24 mouse cellular contexts compared by ENCODE assay signal in genomic region chr11:78841987-78842386, GRCm38 (mm10).
"Had no signal": no experiment of that assay in that cellular context is flagged by ENCODE, and none has a peak within 500 bp of the region (broad histone marks: within the 10 kb centered on the region; RNA-seq: fewer than 3 reads in every experiment).

No protein-coding gene starts in this region.

- H3K9me3 ChIP-seq: embryonic facial prominence, embryonic 10.5 days; embryonic facial prominence, embryonic 12.5 days; embryonic facial prominence, embryonic 13.5 days; embryonic facial prominence, embryonic 15.5 days; forebrain, embryonic 10.5 days; forebrain, embryonic 12.5 days; forebrain, embryonic 15.5 days had no signal

- H3K27me3 ChIP-seq: embryonic facial prominence, embryonic 12.5 days; embryonic facial prominence, embryonic 13.5 days; embryonic facial prominence, embryonic 15.5 days; forebrain, embryonic 12.5 days; forebrain, embryonic 13.5 days; forebrain, embryonic 15.5 days had no signal

- H3K4me3 ChIP-seq: embryonic facial prominence, embryonic 10.5 days; embryonic facial prominence, embryonic 12.5 days; embryonic facial prominence, embryonic 13.5 days; embryonic facial prominence, embryonic 15.5 days; erythroblast, embryonic 14.5 days; forebrain, embryonic 10.5 days; forebrain, embryonic 12.5 days; forebrain, embryonic 13.5 days; forebrain, embryonic 15.5 days; gastrocnemius, adult 2 months; heart, adult 2 months had no signal

- ATAC-seq: forebrain, embryonic 13.5 days; forebrain, embryonic 14.5 days; forebrain, embryonic 15.5 days; forebrain, embryonic 16.5 days; forebrain, postnatal 0 days had no signal

- H3K4me2 ChIP-seq: embryonic facial prominence, embryonic 12.5 days; embryonic facial prominence, embryonic 13.5 days; embryonic facial prominence, embryonic 15.5 days; forebrain, embryonic 12.5 days; forebrain, embryonic 13.5 days; forebrain, embryonic 15.5 days had no signal

- H3K27ac ChIP-seq: embryonic facial prominence, embryonic 10.5 days; embryonic facial prominence, embryonic 12.5 days; embryonic facial prominence, embryonic 13.5 days; embryonic facial prominence, embryonic 15.5 days; forebrain, embryonic 10.5 days; forebrain, embryonic 12.5 days; forebrain, embryonic 13.5 days; forebrain, embryonic 15.5 days; gastrocnemius, adult 2 months; heart, adult 2 months had no signal

- H3K9ac ChIP-seq: embryonic facial prominence, embryonic 12.5 days; embryonic facial prominence, embryonic 13.5 days; embryonic facial prominence, embryonic 15.5 days; forebrain, embryonic 12.5 days; forebrain, embryonic 13.5 days; forebrain, embryonic 15.5 days; forebrain, postnatal 0 days had no signal

- DNase-seq: cerebellum, adult 9-10 months; cerebellum, adult 9-11 months; cerebellum, postnatal 36 days; embryo, embryonic 11 days; forebrain, postnatal 0 days; gastrocnemius, adult 2 months; gastrocnemius, postnatal 10 days; gastrocnemius, postnatal 14 days; gastrocnemius, postnatal 25 days; gastrocnemius, postnatal 36 days; heart, adult 11 months; heart, adult 18-20 months; heart, adult 2 months had no signal

- H3K4me1 ChIP-seq: embryonic facial prominence, embryonic 15.5 days; forebrain, embryonic 15.5 days had no signal

- H3K36me3 ChIP-seq: embryonic facial prominence, embryonic 12.5 days; embryonic facial prominence, embryonic 15.5 days had no signal
